Mouse (Mus musculus) hindbrain, embryonic 10.5 days (tissue): ENCODE results near the gene Add2. TPM values are rescaled to one million over a fixed set of nuclear protein-coding genes. Genes with fewer than 3 reads are reported as not detected.

ENCODE experiments used
- DNase-seq: peaks from one replicate; pipeline ENCODE4 v3.0.0-alpha.2; 2017; ENCODE audit warnings: low spot score
- H3K27ac ChIP-seq: fragments of 300-500 bp; sonication (generic); 2 replicates; pipeline ENCODE4 v1.5.1; 2016; ENCODE audit warnings: mild to moderate bottlenecking, moderate library complexity
- H3K27me3 ChIP-seq: fragments of 300-500 bp; sonication (generic); 2 replicates; pipeline ENCODE4 v1.6.1; 2016; ENCODE audit warnings: mild to moderate bottlenecking; ENCODE audit not compliant: poor library complexity, insufficient read depth, severe bottlenecking
- H3K36me3 ChIP-seq: fragments of 300-500 bp; sonication (generic); 2 replicates; pipeline ENCODE4 v1.6.1; 2016; ENCODE audit warnings: mild to moderate bottlenecking, moderate library complexity
- H3K4me1 ChIP-seq: fragments of 300-500 bp; sonication (generic); replicated peaks from 2 replicates; pipeline ENCODE4 v1.6.1; 2016; ENCODE audit warnings: mild to moderate bottlenecking
- H3K4me3 ChIP-seq: fragments of 300-500 bp; sonication (generic); 2 replicates; pipeline ENCODE4 v1.5.1; 2016; ENCODE audit warnings: mild to moderate bottlenecking, moderate library complexity
- H3K9me3 ChIP-seq: fragments of 300-500 bp; sonication (generic); 2 replicates; pipeline ENCODE4 v1.6.1; 2016; ENCODE audit warnings: mild to moderate bottlenecking, moderate library complexity
- WGBS: fragments of 180-500 bp; shearing (Covaris S2); methylation state at CpG from one replicate; pipeline ENCODE4 v1.1.7; 2016; 5-methylcytosine and 5-hydroxymethylcytosine counted together
- polyA plus RNA-seq: library from polyadenylated mRNA; unstranded; fragments of >200 nt; fragmentation: Nextera tagmentation; extraction: Ambion mirVana; gene quantifications from 2 replicates; pipeline ENCODE4 v1.2.1, GENCODE M21; 2016

The Add2 gene
- polyA plus RNA-seq, 1 experiment from 2014 or later: 84.1 TPM

DNA sequence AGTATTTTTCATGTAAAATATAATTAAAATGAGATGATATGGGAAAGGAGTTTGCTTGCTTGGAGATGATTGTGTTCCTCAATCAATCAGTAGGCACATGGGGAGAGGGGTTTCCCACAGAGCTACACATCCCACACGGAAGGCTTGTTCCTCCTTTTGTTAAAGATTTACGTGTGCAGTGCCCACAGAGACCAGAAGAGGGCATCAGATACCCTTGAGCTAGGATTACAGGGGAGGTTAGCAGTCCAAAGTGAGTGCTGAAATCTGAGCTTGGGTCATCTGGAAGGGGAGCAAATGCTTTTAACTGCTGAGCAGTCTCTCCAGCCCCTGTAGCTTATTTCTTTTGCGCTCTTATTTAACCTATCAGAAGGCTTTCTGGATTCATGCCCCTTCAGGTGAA lies 7.5 kb upstream of the Add2 start:
- WGBS: 21% methylated on average over 3 of the region's 3 CpGs

DNA sequence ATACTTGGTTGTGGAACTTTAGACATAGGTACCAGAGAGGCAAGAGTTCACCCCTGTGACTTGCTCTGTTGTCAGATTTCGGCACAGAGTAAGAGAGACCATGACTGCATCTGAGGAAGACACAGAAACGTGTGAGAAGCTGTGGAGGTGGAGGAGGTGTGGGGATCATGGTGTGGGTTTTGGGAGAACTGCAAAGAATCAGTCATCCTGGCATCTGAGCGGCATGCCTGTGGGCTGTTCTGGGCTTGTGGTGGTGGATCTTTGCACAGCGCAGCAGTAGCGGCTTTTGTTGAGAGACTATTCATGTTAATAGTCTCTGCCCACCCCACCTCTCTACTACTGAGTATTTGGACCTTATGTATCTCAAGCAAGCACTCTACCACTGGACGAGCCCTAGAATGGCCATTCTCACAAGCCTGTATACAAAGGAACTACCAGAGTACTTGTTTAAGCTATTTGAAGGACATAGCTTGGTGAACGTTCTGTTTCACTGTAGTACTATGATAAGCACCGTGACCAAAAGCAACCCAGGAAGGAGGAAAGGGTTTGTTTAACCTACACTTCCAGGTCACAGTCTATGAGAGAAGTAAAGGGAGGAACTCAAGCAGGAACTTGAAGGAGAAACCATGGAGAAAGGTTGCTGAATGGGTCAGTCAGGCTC lies 1.7 kb upstream of the Add2 start:
- H3K4me1 ChIP-seq: peaks cover 30% of the 10 kb centered on the region
- no peak overlapping the region for H3K4me3 ChIP-seq
- no peak for DNase-seq
- H3K36me3 ChIP-seq: no peaks in the 10 kb centered on the region
- no peak overlapping the region for H3K27ac ChIP-seq
- WGBS: 85% methylated on average over 8 of the region's 8 CpGs
- H3K27me3 ChIP-seq: peaks cover 45% of the 10 kb centered on the region
- H3K9me3 ChIP-seq: no peaks in the 10 kb centered on the region

More for the DNA sequence above, 7.5 kb upstream of the Add2 start:
- Histone ChIP-seq H3K27ac (no peak overlapping the region), H3K27me3 (no peaks in the 10 kb centered on the region), H3K36me3 (no peaks in the 10 kb centered on the region), H3K4me3 (no peak overlapping the region), H3K9me3 (no peaks in the 10 kb centered on the region), H3K4me1 (no peaks in the 10 kb centered on the region)
- DNase-seq: peak; percentile 49

DNA sequence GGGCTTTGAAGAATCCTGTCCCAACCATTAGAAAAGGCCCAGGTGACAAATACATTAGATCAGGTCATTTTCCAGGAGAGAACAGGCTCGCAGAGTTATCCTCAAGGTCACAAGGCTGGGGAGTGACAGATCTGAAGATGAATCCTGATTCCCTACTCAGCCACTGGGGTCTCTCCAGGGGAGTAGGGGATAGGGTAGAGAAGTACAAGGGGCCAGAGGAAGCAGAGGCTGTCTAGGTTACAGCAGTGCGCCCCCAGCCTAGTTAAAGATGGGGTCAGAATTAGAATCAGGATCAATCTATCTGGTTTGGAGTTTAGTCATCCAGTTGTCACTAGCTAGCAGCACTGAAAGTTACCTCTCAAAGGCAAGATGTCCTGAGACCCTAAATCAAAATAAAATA lies 331 bp upstream of the Add2 start:
- no peak for DNase-seq
- Histone ChIP-seq H3K4me3 (peak overlapping the region; percentile 65), H3K27me3 (peaks cover 45% of the 10 kb centered on the region), H3K27ac (peak overlapping the region; percentile 93), H3K9me3 (no peaks in the 10 kb centered on the region), H3K36me3 (no peaks in the 10 kb centered on the region), H3K4me1 (peaks cover 35% of the 10 kb centered on the region)
- WGBS: 61% methylated on average over 2 of the region's 2 CpGs

DNA sequence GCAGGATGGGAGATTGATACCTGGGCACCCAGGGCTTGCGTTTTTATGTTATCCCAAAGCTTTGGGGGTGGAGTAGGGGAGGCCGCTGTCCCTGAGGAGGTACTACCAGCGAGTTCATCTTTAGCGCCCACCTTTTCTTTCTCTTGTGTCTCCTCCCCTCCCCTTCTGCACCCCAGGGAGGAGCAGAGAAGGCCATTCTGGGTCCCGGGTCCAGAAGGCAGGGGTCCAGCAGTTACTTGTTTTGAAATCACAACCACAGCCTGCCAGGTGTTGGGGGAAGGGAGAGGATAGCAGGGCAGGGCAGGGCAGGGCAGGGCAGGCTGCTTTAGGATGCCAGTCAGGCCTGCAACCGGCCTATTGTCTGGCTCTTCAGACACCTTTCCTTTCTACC lies 837 bp downstream of the Add2 start:
- Histone ChIP-seq H3K27ac (peak overlapping the region; percentile 93), H3K9me3 (no peaks in the 10 kb centered on the region), H3K4me3 (peak overlapping the region; percentile 65), H3K27me3 (peaks cover 45% of the 10 kb centered on the region), H3K4me1 (peaks cover 35% of the 10 kb centered on the region), H3K36me3 (no peaks in the 10 kb centered on the region)
- WGBS: 8% methylated on average over 6 of the region's 6 CpGs
- DNase-seq: no peak

DNA sequence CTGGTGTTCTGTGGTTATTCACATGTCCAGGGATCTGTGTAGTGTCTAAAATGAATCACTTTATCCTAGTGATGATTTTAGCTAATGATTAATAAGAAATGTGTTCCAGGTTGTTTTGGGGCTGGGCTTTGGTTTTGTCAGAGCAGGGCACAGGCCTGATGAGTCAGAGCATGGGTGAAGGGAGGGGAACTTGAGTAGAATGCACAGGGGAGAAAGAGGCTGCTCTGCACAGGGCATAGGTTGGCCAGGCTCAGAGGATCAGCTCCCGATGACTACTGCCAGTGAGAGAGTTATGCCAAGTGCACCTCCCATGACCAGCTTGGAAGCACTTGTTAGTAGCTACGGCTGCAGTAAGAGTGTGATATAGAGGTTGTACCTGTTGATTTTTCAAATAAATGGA lies 3.0 kb downstream of the Add2 start:
- Histone ChIP-seq H3K27me3 (peaks cover 40% of the 10 kb centered on the region), H3K4me3 (no peak overlapping the region)
- WGBS: 95% methylated on average over 2 of the region's 2 CpGs

DNA sequence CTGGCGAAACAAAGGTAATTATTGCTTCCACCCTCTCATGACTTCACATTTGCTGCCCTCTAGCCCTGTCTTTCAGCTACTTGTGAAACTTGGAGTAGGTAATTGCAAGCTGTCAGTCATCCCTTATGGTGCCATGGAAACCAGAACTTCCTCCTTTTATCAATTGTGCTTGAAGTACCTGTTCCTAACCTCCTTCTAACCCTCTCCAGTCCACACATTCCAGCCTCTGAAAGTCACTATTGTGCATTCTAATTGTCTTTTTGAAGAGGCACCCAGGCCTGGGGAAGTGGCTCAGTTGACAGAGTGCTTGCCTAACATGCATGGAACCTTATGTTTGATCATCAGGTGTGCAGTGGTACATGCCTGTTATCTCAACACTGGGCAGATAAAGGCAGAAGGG lies 5.2 kb downstream of the Add2 start:
- Histone ChIP-seq H3K4me1 (peaks cover 27% of the 10 kb centered on the region), H3K9me3 (no peaks in the 10 kb centered on the region), H3K27ac (no peak overlapping the region), H3K4me3 (no peak overlapping the region), H3K36me3 (no peaks in the 10 kb centered on the region), H3K27me3 (peaks cover 19% of the 10 kb centered on the region)
- WGBS: 83% methylated on average over 1 of the region's 1 CpGs
- DNase-seq: no peak

More for the DNA sequence above, 3.0 kb downstream of the Add2 start:
- H3K9me3 ChIP-seq: no peaks in the 10 kb centered on the region
- DNase-seq: no peak
- no peaks in the 10 kb centered on the region for H3K36me3 ChIP-seq
- no peak overlapping the region for H3K27ac ChIP-seq
- peaks cover 35% of the 10 kb centered on the region for H3K4me1 ChIP-seq

DNA sequence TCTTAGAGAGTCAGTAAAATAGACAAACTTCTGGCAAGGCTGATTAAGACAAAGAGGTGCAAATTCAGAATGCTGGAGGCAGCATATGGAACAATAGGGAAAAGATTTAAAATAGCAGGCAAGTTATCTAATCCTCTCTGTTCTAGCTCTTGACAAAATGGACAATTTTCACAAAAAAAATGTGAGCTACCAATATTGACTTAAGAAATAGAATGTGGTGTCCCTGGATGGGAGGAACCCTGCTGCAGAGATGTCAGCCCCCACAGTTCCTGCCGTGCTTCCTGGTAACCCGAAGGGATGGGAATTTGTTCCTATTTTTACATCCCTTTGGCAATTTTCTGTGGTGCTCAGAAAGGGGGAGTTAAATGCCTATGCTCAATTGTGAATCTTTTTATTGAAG lies 10.4 kb downstream of the Add2 start:
- H3K9me3 ChIP-seq: no peaks in the 10 kb centered on the region
- DNase-seq: no peak
- H3K27ac ChIP-seq: no peak overlapping the region
- H3K27me3 ChIP-seq: no peaks in the 10 kb centered on the region
- no peaks in the 10 kb centered on the region for H3K36me3 ChIP-seq
- H3K4me1 ChIP-seq: no peaks in the 10 kb centered on the region; the same call in 1 of the 2 replicates
- 73% methylated on average over 2 of the region's 2 CpGs for WGBS
- no peak overlapping the region for H3K4me3 ChIP-seq

DNA sequence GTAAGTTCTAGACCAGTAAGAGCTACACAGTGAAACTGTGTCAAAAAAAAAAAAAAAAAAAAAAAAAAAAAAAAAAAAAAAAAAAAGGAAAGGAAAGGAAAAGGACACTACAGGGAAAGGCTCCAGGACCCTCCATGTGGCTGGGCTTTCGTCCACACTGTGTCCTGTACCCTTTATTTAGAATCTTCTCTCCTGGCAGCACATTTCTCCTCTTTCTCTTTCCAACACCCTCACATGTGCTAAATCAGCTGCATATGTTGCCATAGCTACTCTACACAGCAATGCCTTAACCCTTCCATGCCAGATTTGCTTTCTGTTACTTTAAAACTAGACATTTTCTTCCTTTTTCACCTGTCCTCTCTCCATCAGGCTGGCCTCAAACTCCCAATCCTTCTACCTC lies 11.7 kb downstream of the Add2 start:
- DNase-seq: no peak
- Histone ChIP-seq H3K36me3 (no peaks in the 10 kb centered on the region), H3K27ac (no peak overlapping the region), H3K9me3 (no peaks in the 10 kb centered on the region), H3K4me3 (no peak overlapping the region), H3K27me3 (no peaks in the 10 kb centered on the region), H3K4me1 (peaks cover 2% of the 10 kb centered on the region)
- WGBS: 63% methylated on average over 1 of the region's 1 CpGs

DNA sequence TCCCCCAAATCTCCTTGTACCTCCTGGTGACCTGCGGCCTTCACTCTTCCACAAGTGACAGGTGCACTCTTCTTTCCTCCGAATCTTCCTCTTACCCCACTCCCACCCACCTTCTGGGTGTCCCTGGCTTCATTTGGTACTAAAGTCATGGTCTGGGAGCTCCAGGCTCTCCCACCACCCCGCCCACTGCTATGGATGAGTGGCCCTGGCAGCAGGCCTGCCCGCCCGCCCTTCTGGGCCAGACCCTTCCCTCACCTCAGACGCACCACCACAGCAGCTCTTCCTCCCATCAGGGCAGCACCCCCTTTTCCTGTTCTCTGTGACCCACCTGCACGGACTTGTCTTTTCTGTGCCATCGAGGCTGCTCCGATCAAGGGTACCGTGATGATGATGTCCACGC lies 19.0 kb downstream of the Add2 start:
- no peak overlapping the region for H3K4me3 ChIP-seq
- no peak for DNase-seq
- H3K27me3 ChIP-seq: no peaks in the 10 kb centered on the region
- H3K27ac ChIP-seq: no peak overlapping the region
- 83% methylated on average over 11 of the region's 11 CpGs for WGBS
- H3K9me3 ChIP-seq: no peaks in the 10 kb centered on the region
- peaks cover 47% of the 10 kb centered on the region for H3K4me1 ChIP-seq
- H3K36me3 ChIP-seq: no peaks in the 10 kb centered on the region

DNA sequence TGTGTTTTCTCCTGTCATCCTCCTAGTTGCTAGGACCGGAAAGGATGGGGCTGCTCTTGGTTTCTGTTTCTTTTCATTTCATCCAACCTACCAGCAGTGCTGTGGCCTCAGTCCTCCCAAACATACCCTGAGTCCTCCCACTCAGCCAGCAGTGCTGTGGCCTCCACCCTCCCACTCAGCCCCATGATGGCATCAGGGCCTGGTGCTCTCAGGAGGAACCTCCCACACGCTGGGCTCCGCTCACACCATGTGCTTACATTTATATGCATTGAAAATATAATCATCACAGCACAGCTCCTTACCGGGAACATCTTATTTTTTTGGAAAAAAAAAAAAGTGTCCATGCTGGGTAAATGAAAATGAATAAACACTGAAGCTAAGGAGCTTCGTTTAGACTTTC lies 20.0 kb downstream of the Add2 start:
- 83% methylated on average over 5 of the region's 5 CpGs for WGBS
- Histone ChIP-seq H3K36me3 (no peaks in the 10 kb centered on the region), H3K4me3 (no peak overlapping the region), H3K27ac (no peak overlapping the region), H3K9me3 (no peaks in the 10 kb centered on the region), H3K27me3 (no peaks in the 10 kb centered on the region), H3K4me1 (peaks cover 57% of the 10 kb centered on the region)
- DNase-seq: no peak

DNA sequence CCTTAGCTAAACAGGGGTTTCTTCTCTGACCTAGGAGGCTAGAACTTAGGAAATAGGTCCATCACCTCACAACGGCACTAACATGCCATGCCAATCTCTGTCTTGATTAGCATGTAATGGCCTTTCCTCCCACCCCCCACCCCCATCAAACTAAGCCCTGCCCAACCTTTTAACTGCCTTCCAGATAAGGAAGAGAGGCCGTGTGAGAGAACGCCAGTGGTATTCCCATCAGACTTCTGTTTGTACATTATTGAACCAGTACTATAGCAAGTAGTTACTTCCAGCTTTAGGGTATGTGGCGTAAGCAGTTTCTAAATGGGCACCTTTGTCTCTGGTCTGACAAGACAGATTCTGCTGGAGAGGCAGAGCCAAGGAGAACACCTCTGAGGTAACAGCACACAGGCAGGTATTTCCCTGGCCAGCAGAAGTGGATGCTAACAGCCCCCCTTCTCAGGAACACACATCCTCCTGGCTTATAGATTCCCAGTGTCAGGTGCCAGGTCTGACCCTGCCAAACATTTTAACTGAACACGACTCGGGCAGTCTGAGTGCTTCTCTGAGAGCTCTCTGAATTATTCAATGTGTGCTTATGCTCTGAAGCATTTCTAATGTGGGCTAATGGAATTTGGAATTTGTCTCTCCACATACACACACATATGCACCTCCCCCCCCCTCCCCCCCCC lies 22.2 kb downstream of the Add2 start:
- H3K4me3 ChIP-seq: no peak overlapping the region
- peak overlapping the region; percentile 91; the same call in 1 of the 2 replicates for H3K27ac ChIP-seq
- H3K36me3 ChIP-seq: no peaks in the 10 kb centered on the region
- WGBS: 72% methylated on average over 6 of the region's 6 CpGs
- H3K4me1 ChIP-seq: peaks cover 63% of the 10 kb centered on the region
- DNase-seq: no peak
- H3K9me3 ChIP-seq: no peaks in the 10 kb centered on the region
- H3K27me3 ChIP-seq: no peaks in the 10 kb centered on the region

DNA sequence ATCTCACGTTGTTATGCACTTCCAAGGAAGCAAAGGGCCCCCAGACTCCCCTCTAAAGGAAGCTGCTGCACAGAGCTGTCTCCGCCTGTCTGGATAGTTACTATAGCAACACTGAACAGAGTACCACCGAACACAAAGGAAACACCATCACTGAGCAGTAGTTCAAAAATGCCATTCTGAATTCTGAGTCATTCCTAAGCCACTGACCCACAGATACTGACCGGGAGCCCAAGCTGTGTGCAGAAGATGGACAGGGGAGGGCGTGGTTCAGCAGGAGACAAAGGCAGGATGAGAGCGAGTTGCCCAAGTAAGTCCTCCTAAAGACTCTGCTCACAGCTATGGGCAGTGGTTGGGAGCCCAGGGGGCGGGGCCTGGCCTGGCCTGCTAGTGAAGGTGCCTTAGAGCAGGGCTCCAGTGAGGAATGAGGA lies 23.6 kb downstream of the Add2 start:
- H3K4me1 ChIP-seq: peaks cover 65% of the 10 kb centered on the region
- H3K27me3 ChIP-seq: no peaks in the 10 kb centered on the region
- no peaks in the 10 kb centered on the region for H3K36me3 ChIP-seq
- peak overlapping the region; percentile 30 for H3K4me3 ChIP-seq
- 16% methylated on average over 7 of the region's 7 CpGs for WGBS
- H3K27ac ChIP-seq: peak overlapping the region; percentile 91
- peak; percentile 72 for DNase-seq
- no peaks in the 10 kb centered on the region for H3K9me3 ChIP-seq

DNA sequence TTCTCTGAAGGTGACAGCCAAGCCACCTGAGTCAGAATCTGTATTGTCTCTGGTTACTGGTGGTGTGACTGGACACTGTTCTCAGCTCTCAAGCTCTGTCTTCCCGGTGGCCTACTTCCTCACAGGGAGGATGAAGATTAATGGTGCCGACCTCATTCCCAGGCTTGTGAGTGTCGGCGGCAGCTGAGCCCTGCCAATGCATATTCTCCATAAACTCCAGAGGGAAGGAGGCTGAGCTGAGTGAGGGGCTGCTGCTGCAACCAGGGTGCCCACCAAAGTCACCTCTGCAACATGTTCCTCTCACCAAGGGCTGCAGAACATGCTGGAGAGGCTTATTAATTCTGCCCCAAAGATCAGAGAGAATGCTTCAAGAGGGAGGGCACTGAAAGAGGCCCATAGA lies 24.1 kb downstream of the Add2 start:
- peak overlapping the region; percentile 91 for H3K27ac ChIP-seq
- no peak for DNase-seq
- H3K4me3 ChIP-seq: peak overlapping the region; percentile 30
- no peaks in the 10 kb centered on the region for H3K9me3 ChIP-seq
- 58% methylated on average over 4 of the region's 4 CpGs for WGBS
- H3K36me3 ChIP-seq: no peaks in the 10 kb centered on the region
- peaks cover 65% of the 10 kb centered on the region for H3K4me1 ChIP-seq
- H3K27me3 ChIP-seq: no peaks in the 10 kb centered on the region
